Mouse (Mus musculus) activated CD4-positive, CD25-positive, alpha-beta regulatory T cell (primary cell): Measurements from ENCODE around the gene Myh15. TPM values are rescaled to one million over a fixed set of nuclear protein-coding genes. Genes with fewer than 3 reads are reported as not detected.

Source experiments
- polyA plus RNA-seq, 2 experiments: library from polyadenylated mRNA; unstranded; fragments of 100-300 nt; shearing (Covaris generic); gene quantifications; one replicate each; pipeline ENCODE4 v1.2.1; 2017

Gene Myh15
- under 1 TPM in 1 of 2 experiments, not detected in 1; 0.14 TPM for polyA plus RNA-seq

GRCm38 (mm10) chr16:49057186-49057585 is at the start of gene Myh15:
Myh15 (plus strand) TSS chr16:49057486.

Other genes starting within 250 kb of the Myh15 start
- gene Retnlb, start 240.6 kb upstream of the Myh15 start, polyA plus RNA-seq = not detected
- 10 to 100 TPM in 1 of 2 experiments, not detected in 1; 43.8 TPM for gene Retnla, start 214.9 kb upstream of the Myh15 start, polyA plus RNA-seq
- 1 to 10 TPM in 1 of 2 experiments, under 1 TPM in 1; 0.37 to 2.6 TPM for gene Retnlg, start 184.9 kb upstream of the Myh15 start, polyA plus RNA-seq
- 1 to 10 TPM; 2.4 to 6.6 TPM for gene Dzip3, start 63.3 kb upstream of the Myh15 start, polyA plus RNA-seq
- gene Cip2a, start 63.3 kb upstream of the Myh15 start, polyA plus RNA-seq = 1 to 10 TPM; 5.8 to 6.3 TPM